29 mouse cellular contexts compared by ENCODE assay signal in the genomic region with DNA sequence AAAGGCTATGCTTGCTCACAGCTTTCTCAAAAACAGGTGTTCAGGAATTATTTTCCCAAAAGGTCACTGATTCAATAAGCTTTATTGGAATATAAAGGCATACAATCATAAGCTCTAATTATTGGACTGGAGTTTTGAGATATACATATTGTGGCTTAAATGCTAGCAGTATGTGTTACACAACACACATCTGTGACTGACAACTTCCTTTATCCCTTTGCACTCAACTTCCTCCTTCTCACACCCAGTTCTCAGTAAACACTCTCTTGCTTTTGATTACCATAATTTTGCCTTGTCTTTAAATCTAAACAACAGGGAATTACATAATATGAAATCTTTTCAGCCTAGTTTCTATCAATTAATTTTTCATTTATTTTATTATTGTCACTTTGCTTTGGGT.
DNase-seq lines count a peak whose midpoint lies in the region; ATAC-seq and TF ChIP-seq lines count a peak whose summit lies in the region.
"Had no signal": no experiment of that assay in that cellular context is flagged by ENCODE, and none has a peak within 500 bp of the region (broad histone marks: within the 10 kb centered on the region; RNA-seq: fewer than 3 reads in every experiment).

No protein-coding gene starts in this region.

- H3K4me1 ChIP-seq in liver, adult 2 months (ENCODE audit: control insufficient read depth, insufficient read depth, low read length): peaks cover 6% of the 10 kb centered on the region; the same call in 1 of the 2 replicates
- H3K4me1 ChIP-seq: embryonic facial prominence, embryonic 12.5 days; heart, embryonic 10.5 days; heart, embryonic 13.5 days had no signal

- no peak overlapping the region for H3K4me3 ChIP-seq in liver, adult 2 months (ENCODE audit: insufficient read depth, low read depth, low read length)
- H3K4me3 ChIP-seq: embryonic facial prominence, embryonic 12.5 days; embryonic facial prominence, embryonic 15.5 days; heart, adult 2 months; heart, embryonic 10.5 days; heart, embryonic 13.5 days had no signal

- ATAC-seq in granulocyte monocyte progenitor cell, adult 5-6 weeks (replicated peaks; ENCODE audit: poor library complexity, severe bottlenecking): peak; percentile 96
- peak; percentile 96 for ATAC-seq in megakaryocyte progenitor cell, adult 5-6 weeks (replicated peaks; ENCODE audit: poor library complexity)
- ATAC-seq: forebrain, embryonic 14.5 days; forebrain, postnatal 0 days; hindbrain, postnatal 0 days; Patski had no signal

- peak; percentile 22 for DNase-seq in liver, adult 2 months (ENCODE audit: extremely low read depth, low read depth, low spot score)
- DNase-seq in liver (no peak), 416B (ENCODE audit: low read depth) (peak; percentile 29)
- no peak for DNase-seq in spleen, postnatal 14 days (ENCODE audit: low spot score in 2 of 2)
- DNase-seq in ovary, postnatal 10 days (ENCODE audit: low spot score): no peak
- DNase-seq in spleen, adult 12 weeks (ENCODE audit: low spot score): no peak
- DNase-seq: adrenal gland, postnatal 10 days; adrenal gland, postnatal 36 days; B cell, adult 2 months; cerebellum, adult 18-20 months; cerebellum, adult 9-10 months; cerebellum, postnatal 14 days; forebrain, postnatal 0 days; gastrocnemius, postnatal 25 days; heart, adult 2 months; heart, postnatal 14 days; heart, postnatal 4 days had no signal

- no peaks in the 10 kb centered on the region for H3K27me3 ChIP-seq in liver, adult 2 months (ENCODE audit: control insufficient read depth, insufficient read depth, low read length)
- H3K27me3 ChIP-seq: CH12.LX; embryonic facial prominence, embryonic 12.5 days; embryonic facial prominence, embryonic 15.5 days; heart, embryonic 13.5 days; Patski had no signal

- TF ChIP-seq CTCF in liver, adult 2 months (IDR thresholded peaks at IDR 0.05; ENCODE audit: low read depth, low read length): no peak

- H3K9ac ChIP-seq in liver, adult 2 months (ENCODE audit: low read depth, low read length): no peak overlapping the region
- H3K9ac ChIP-seq: embryonic facial prominence, embryonic 12.5 days; embryonic facial prominence, embryonic 15.5 days; forebrain, postnatal 0 days; heart, embryonic 13.5 days; hindbrain, embryonic 14.5 days had no signal

- no peak for TF ChIP-seq POLR2A in liver, adult 2 months (IDR thresholded peaks at IDR 0.05; ENCODE audit: extremely low read depth, insufficient read depth, low read length)

- no peaks in the 10 kb centered on the region for H3K79me2 ChIP-seq in liver, adult 2 months (ENCODE audit: control insufficient read depth, insufficient read depth, low read length)

- no peaks in the 10 kb centered on the region for H3K36me3 ChIP-seq in liver, adult 2 months (ENCODE audit: control insufficient read depth, insufficient read depth, low read length)
- H3K36me3 ChIP-seq: embryonic facial prominence, embryonic 12.5 days; embryonic facial prominence, embryonic 15.5 days; G1E; heart, embryonic 10.5 days; heart, embryonic 13.5 days had no signal

- H3K27ac ChIP-seq in liver, adult 2 months (replicated peaks; ENCODE audit: insufficient read depth, low read depth, low read length): no peak overlapping the region
- H3K27ac ChIP-seq: embryonic facial prominence, embryonic 12.5 days; embryonic facial prominence, embryonic 15.5 days; heart, adult 2 months; heart, embryonic 10.5 days; heart, embryonic 13.5 days; hindbrain, embryonic 14.5 days; hindbrain, postnatal 0 days had no signal

Comparison
In these comparisons a context has a peak if more than half of its experiments do, and no peak if none do; other contexts are left out.
1. DNase-seq: peak in liver, adult 2 months (single experiment) and 416B (single experiment); none in liver (single experiment), spleen, postnatal 14 days (0 of 2), ovary, postnatal 10 days (single experiment) and spleen, adult 12 weeks (single experiment).